Comparison of ENCODE assay signal across 19 mouse cellular contexts in genomic region chr11:12236341-12236740, GRCm38 (mm10).
DNase-seq lines count a peak whose midpoint lies in the region; ATAC-seq and TF ChIP-seq lines count a peak whose summit lies in the region.
"Had no signal": no experiment of that assay in that cellular context is flagged by ENCODE, and none has a peak within 500 bp of the region (broad histone marks: within the 10 kb centered on the region; RNA-seq: fewer than 3 reads in every experiment).

No protein-coding gene starts in this region.

- no peak overlapping the region for H3K4me2 ChIP-seq in liver, embryonic 12.5 days
- H3K4me2 ChIP-seq in liver, postnatal 0 days (ENCODE audit: low read depth, low read length) = no peak overlapping the region

- H3K9me3 ChIP-seq in liver, embryonic 12.5 days (replicated peaks) = no peaks in the 10 kb centered on the region
- H3K9me3 ChIP-seq in liver, postnatal 0 days (ENCODE audit: low read length) = no peaks in the 10 kb centered on the region
- H3K9me3 ChIP-seq: G1E had no signal

- H3K27ac ChIP-seq in liver, adult 2 months (replicated peaks; ENCODE audit: insufficient read depth, low read depth, low read length) = no peak overlapping the region
- H3K27ac ChIP-seq in liver, embryonic 12.5 days = no peak overlapping the region
- H3K27ac ChIP-seq in liver, postnatal 0 days (ENCODE audit: low read depth) = no peak overlapping the region

- TF ChIP-seq CTCF in liver, adult 2 months (IDR thresholded peaks at IDR 0.05; ENCODE audit: low read depth, low read length) = no peak
- no peak for TF ChIP-seq CTCF in liver, postnatal 0 days (IDR thresholded peaks at IDR 0.05; ENCODE audit: low read depth)

- no peak overlapping the region for H3K9ac ChIP-seq in liver, adult 2 months (ENCODE audit: low read depth, low read length)
- H3K9ac ChIP-seq in liver, embryonic 12.5 days = no peak overlapping the region
- no peak overlapping the region for H3K9ac ChIP-seq in liver, postnatal 0 days (replicated peaks)

- no peak for TF ChIP-seq EP300 in liver, postnatal 0 days (IDR thresholded peaks at IDR 0.05; ENCODE audit: low read depth)

- peaks cover 13% of the 10 kb centered on the region for H3K4me1 ChIP-seq in liver, adult 2 months (ENCODE audit: control insufficient read depth, insufficient read depth, low read length)
- H3K4me1 ChIP-seq in liver, embryonic 12.5 days = no peaks in the 10 kb centered on the region
- H3K4me1 ChIP-seq in liver, postnatal 0 days (ENCODE audit: insufficient read depth) = no peaks in the 10 kb centered on the region

- TF ChIP-seq POLR2A in liver, adult 2 months (IDR thresholded peaks at IDR 0.05; ENCODE audit: extremely low read depth, insufficient read depth, low read length) = no peak

- H3K4me3 ChIP-seq in liver, adult 2 months (ENCODE audit: insufficient read depth, low read depth, low read length) = no peak overlapping the region
- H3K4me3 ChIP-seq in liver, embryonic 12.5 days = no peak overlapping the region
- H3K4me3 ChIP-seq in liver, postnatal 0 days (ENCODE audit: low read depth, low read length) = no peak overlapping the region

- DNase-seq in liver, adult 2 months (ENCODE audit: extremely low read depth, low read depth, low spot score) = peak; percentile 96
- DNase-seq in liver, postnatal 0 days = no peak
- DNase-seq in liver = no peak
- DNase-seq: adrenal gland, adult 2 months; adrenal gland, adult 8-10 months; adrenal gland, postnatal 10 days; adrenal gland, postnatal 14 days; adrenal gland, postnatal 25 days; adrenal gland, postnatal 36 days; B cell, adult 2 months; cerebellum, adult 11 months; cerebellum, adult 11-12 months; cerebellum, adult 18-20 months had no signal

- whole genome bisulfite sequencing in liver, adult 2 months = 28% methylated on average over 1 of the region's 1 CpGs
- WGBS in liver, embryonic 12.5 days (ENCODE audit: insufficient replicate concordance) = 50% methylated on average over 1 of the region's 1 CpGs
- WGBS in liver, postnatal 0 days (ENCODE audit: insufficient replicate concordance) = 48% methylated on average over 1 of the region's 1 CpGs

- no peaks in the 10 kb centered on the region for H3K27me3 ChIP-seq in liver, adult 2 months (ENCODE audit: control insufficient read depth, insufficient read depth, low read length)
- H3K27me3 ChIP-seq in liver, embryonic 12.5 days (replicated peaks) = 0 out of 2 replicates have a peak, but pooled peaks cover 3% of the 10 kb centered on the region
- no peaks in the 10 kb centered on the region for H3K27me3 ChIP-seq in liver, postnatal 0 days (ENCODE audit: insufficient read depth, low read length)
- H3K27me3 ChIP-seq: CH12.LX, Patski had no signal

- peaks cover 2% of the 10 kb centered on the region; the same call in 1 of the 2 replicates for H3K36me3 ChIP-seq in liver, adult 2 months (ENCODE audit: control insufficient read depth, insufficient read depth, low read length)
- H3K36me3 ChIP-seq in liver, embryonic 12.5 days = no peaks in the 10 kb centered on the region
- H3K36me3 ChIP-seq in liver, postnatal 0 days (replicated peaks; ENCODE audit: insufficient read depth, low read length) = no peaks in the 10 kb centered on the region
- H3K36me3 ChIP-seq: G1E had no signal

- no peak for ATAC-seq in liver, embryonic 12.5 days
- ATAC-seq in liver, postnatal 0 days = 0 out of 2 replicates have a peak, but pooled peaks have one; percentile 36
- ATAC-seq: activated CD4-positive, CD25-positive, alpha-beta regulatory T cell, adult 4 months; CD4-positive, CD25-positive, alpha-beta regulatory T cell, adult 4 months; Patski had no signal

- H3K79me2 ChIP-seq in liver, adult 2 months (ENCODE audit: control insufficient read depth, insufficient read depth, low read length) = no peaks in the 10 kb centered on the region
